Mouse (Mus musculus): Measurements from ENCODE around the gene Cds1. TPM values are rescaled to one million over a fixed set of nuclear protein-coding genes. Genes with fewer than 3 reads are reported as not detected.
A peak's percentile ranks its signal among the peaks of the same experiment; 100 is the strongest.

The Cds1 gene
- 35.5 and 37.3 TPM in 2 replicates for polyA plus RNA-seq (2012; rRNA removed)

GRCm38 (mm10) chr5:101764554-101765347, at the start of gene Cds1:
Gene Cds1, plus strand, starts transcription at chr5:101765130.
- TF ChIP-seq CTCF (conservative IDR thresholded peaks at IDR 0.05; ENCODE audit: insufficient read depth, insufficient read length, low read depth, low read length) (no peak), POLR2A (IDR thresholded peaks at IDR 0.05; ENCODE audit: low read depth, low read length) (no peak)
- peak; percentile 91 for DNase-seq
- H3K4me1 ChIP-seq (ENCODE audit: control insufficient read depth, insufficient read depth, low read length) = 0 out of 2 replicates have a peak, but pooled peaks cover 8% of the 10 kb centered on the region
- H3K36me3 ChIP-seq (ENCODE audit: control insufficient read depth, insufficient read depth, low read length) = no peaks in the 10 kb centered on the region
- H3K27me3 ChIP-seq (replicated peaks; ENCODE audit: control insufficient read depth, insufficient read depth, low read length) = no peaks in the 10 kb centered on the region
- H3K27ac ChIP-seq (ENCODE audit: insufficient read depth, low read depth, low read length) = peak within 1 kb of the TSS; percentile 80
- peak within 1 kb of the TSS; percentile 51 for H3K4me3 ChIP-seq (ENCODE audit: insufficient read depth, low read depth, low read length)
- WGBS = 1% methylated on average over 86 of the region's 91 CpGs

GRCm38 (mm10) chr5:101724216-101724615, 40.7 kb upstream of the Cds1 start:
- Histone ChIP-seq H3K27ac (ENCODE audit: insufficient read depth, low read depth, low read length) (peak overlapping the region; percentile 65), H3K4me1 (ENCODE audit: control insufficient read depth, insufficient read depth, low read length) (peaks cover 18% of the 10 kb centered on the region), H3K27me3 (replicated peaks; ENCODE audit: control insufficient read depth, insufficient read depth, low read length) (no peaks in the 10 kb centered on the region), H3K36me3 (ENCODE audit: control insufficient read depth, insufficient read depth, low read length) (no peaks in the 10 kb centered on the region), H3K4me3 (ENCODE audit: insufficient read depth, low read depth, low read length) (no peak overlapping the region)
- peak; percentile 75 for DNase-seq
- 53% methylated on average over 9 of the region's 9 CpGs for WGBS
- no peak for TF ChIP-seq POLR2A (IDR thresholded peaks at IDR 0.05; ENCODE audit: low read depth, low read length)
- no peak for TF ChIP-seq CTCF (conservative IDR thresholded peaks at IDR 0.05; ENCODE audit: insufficient read depth, insufficient read length, low read depth, low read length)

- peak; percentile 59 for DNase-seq
- WGBS = 68% methylated on average over 16 of the region's 16 CpGs
- Histone ChIP-seq H3K27me3 (replicated peaks; ENCODE audit: control insufficient read depth, insufficient read depth, low read length) (no peaks in the 10 kb centered on the region), H3K36me3 (ENCODE audit: control insufficient read depth, insufficient read depth, low read length) (no peaks in the 10 kb centered on the region), H3K4me3 (ENCODE audit: insufficient read depth, low read depth, low read length) (no peak overlapping the region), H3K4me1 (ENCODE audit: control insufficient read depth, insufficient read depth, low read length) (peaks cover 18% of the 10 kb centered on the region), H3K27ac (ENCODE audit: insufficient read depth, low read depth, low read length) (no peak overlapping the region)
- no peak for TF ChIP-seq CTCF (conservative IDR thresholded peaks at IDR 0.05; ENCODE audit: insufficient read depth, insufficient read length, low read depth, low read length)
- TF ChIP-seq POLR2A (IDR thresholded peaks at IDR 0.05; ENCODE audit: low read depth, low read length) = no peak
Observed at GRCm38 (mm10) chr5:101724756-101725155, 40.2 kb upstream of the Cds1 start.

- DNase-seq = peak; percentile 45
- Histone ChIP-seq H3K27ac (ENCODE audit: insufficient read depth, low read depth, low read length) (peak overlapping the region; percentile 39; the same call in 1 of the 2 replicates), H3K4me3 (ENCODE audit: insufficient read depth, low read depth, low read length) (no peak overlapping the region), H3K36me3 (ENCODE audit: control insufficient read depth, insufficient read depth, low read length) (no peaks in the 10 kb centered on the region), H3K27me3 (replicated peaks; ENCODE audit: control insufficient read depth, insufficient read depth, low read length) (no peaks in the 10 kb centered on the region), H3K4me1 (ENCODE audit: control insufficient read depth, insufficient read depth, low read length) (peaks cover 18% of the 10 kb centered on the region)
- 63% methylated on average over 8 of the region's 8 CpGs for WGBS
- TF ChIP-seq POLR2A (IDR thresholded peaks at IDR 0.05; ENCODE audit: low read depth, low read length) (no peak), CTCF (conservative IDR thresholded peaks at IDR 0.05; ENCODE audit: insufficient read depth, insufficient read length, low read depth, low read length) (no peak)
Observed at GRCm38 (mm10) chr5:101725703-101726102, 39.2 kb upstream of the Cds1 start.

GRCm38 (mm10) chr5:101726371-101726770, 38.6 kb upstream of the Cds1 start:
- TF ChIP-seq CTCF (conservative IDR thresholded peaks at IDR 0.05; ENCODE audit: insufficient read depth, insufficient read length, low read depth, low read length) (no peak), POLR2A (IDR thresholded peaks at IDR 0.05; ENCODE audit: low read depth, low read length) (no peak)
- Histone ChIP-seq H3K4me1 (ENCODE audit: control insufficient read depth, insufficient read depth, low read length) (peaks cover 18% of the 10 kb centered on the region), H3K27ac (ENCODE audit: insufficient read depth, low read depth, low read length) (no peak overlapping the region), H3K36me3 (ENCODE audit: control insufficient read depth, insufficient read depth, low read length) (no peaks in the 10 kb centered on the region), H3K4me3 (ENCODE audit: insufficient read depth, low read depth, low read length) (no peak overlapping the region), H3K27me3 (replicated peaks; ENCODE audit: control insufficient read depth, insufficient read depth, low read length) (no peaks in the 10 kb centered on the region)
- 65% methylated on average over 6 of the region's 6 CpGs for WGBS
- peak; percentile 25 for DNase-seq

- Histone ChIP-seq H3K36me3 (ENCODE audit: control insufficient read depth, insufficient read depth, low read length) (no peaks in the 10 kb centered on the region), H3K4me3 (ENCODE audit: insufficient read depth, low read depth, low read length) (no peak overlapping the region), H3K27me3 (replicated peaks; ENCODE audit: control insufficient read depth, insufficient read depth, low read length) (no peaks in the 10 kb centered on the region), H3K27ac (ENCODE audit: insufficient read depth, low read depth, low read length) (peak overlapping the region; percentile 83), H3K4me1 (ENCODE audit: control insufficient read depth, insufficient read depth, low read length) (peaks cover 18% of the 10 kb centered on the region)
- TF ChIP-seq POLR2A (IDR thresholded peaks at IDR 0.05; ENCODE audit: low read depth, low read length) (no peak), CTCF (conservative IDR thresholded peaks at IDR 0.05; ENCODE audit: insufficient read depth, insufficient read length, low read depth, low read length) (no peak)
- 29% methylated on average over 8 of the region's 8 CpGs for WGBS
- DNase-seq = peak; percentile 94
Observed at GRCm38 (mm10) chr5:101728304-101728905, 36.5 kb upstream of the Cds1 start.

GRCm38 (mm10) chr5:101737341-101737740, 27.6 kb upstream of the Cds1 start:
- Histone ChIP-seq H3K27ac (ENCODE audit: insufficient read depth, low read depth, low read length) (no peak overlapping the region), H3K4me3 (ENCODE audit: insufficient read depth, low read depth, low read length) (no peak overlapping the region), H3K27me3 (replicated peaks; ENCODE audit: control insufficient read depth, insufficient read depth, low read length) (no peaks in the 10 kb centered on the region), H3K4me1 (ENCODE audit: control insufficient read depth, insufficient read depth, low read length) (no peaks in the 10 kb centered on the region), H3K36me3 (ENCODE audit: control insufficient read depth, insufficient read depth, low read length) (no peaks in the 10 kb centered on the region)
- DNase-seq = no peak
- TF ChIP-seq POLR2A (IDR thresholded peaks at IDR 0.05; ENCODE audit: low read depth, low read length) (no peak), CTCF (conservative IDR thresholded peaks at IDR 0.05; ENCODE audit: insufficient read depth, insufficient read length, low read depth, low read length) (no peak)
- WGBS = 54% methylated on average over 3 of the region's 3 CpGs
